Mouse (Mus musculus) liver, embryonic 14.5 days (tissue): Measurements from ENCODE around the gene Tmem182.

Source experiments
- CTCF ChIP-seq: IDR thresholded peaks from 2 replicates; pipeline ENCODE4 v1.5.1; 2016; ENCODE audit warnings: antibody characterized with exemption, low read depth, control low read depth
- EP300 ChIP-seq: IDR thresholded peaks from 2 replicates; pipeline ENCODE4 v1.6.1; 2016; ENCODE audit warnings: antibody characterized with exemption, low read depth

DNA sequence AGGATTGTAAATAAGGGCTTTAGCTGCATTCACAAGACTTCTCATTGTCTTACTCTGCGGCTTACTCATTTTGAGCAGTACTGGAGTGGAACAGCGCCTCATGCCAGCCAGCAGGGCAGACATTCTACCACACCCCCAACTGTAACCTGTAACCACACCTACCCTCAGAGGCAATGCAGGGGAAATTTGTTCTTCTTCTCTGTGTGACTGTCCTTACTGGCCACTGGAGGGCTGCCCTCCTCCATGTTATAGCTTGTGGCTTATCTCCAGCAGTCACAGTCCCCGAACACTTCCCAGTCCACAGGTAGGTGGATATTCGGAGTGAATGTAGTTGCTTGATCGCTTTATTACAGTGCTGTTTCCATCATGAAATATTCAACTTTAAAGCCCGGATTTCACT, 59.6 kb downstream of the Tmem182 start:
- no peak for TF ChIP-seq CTCF
- no peak for TF ChIP-seq EP300
